Mouse (Mus musculus) urinary bladder, postnatal 10 days (tissue): ENCODE results near the gene C1qc.

Experiments used
- DNase-seq: peaks from one replicate; pipeline ENCODE4 v3.0.0; 2022; ENCODE audit warnings: low spot score

The C1qc gene

DNA sequence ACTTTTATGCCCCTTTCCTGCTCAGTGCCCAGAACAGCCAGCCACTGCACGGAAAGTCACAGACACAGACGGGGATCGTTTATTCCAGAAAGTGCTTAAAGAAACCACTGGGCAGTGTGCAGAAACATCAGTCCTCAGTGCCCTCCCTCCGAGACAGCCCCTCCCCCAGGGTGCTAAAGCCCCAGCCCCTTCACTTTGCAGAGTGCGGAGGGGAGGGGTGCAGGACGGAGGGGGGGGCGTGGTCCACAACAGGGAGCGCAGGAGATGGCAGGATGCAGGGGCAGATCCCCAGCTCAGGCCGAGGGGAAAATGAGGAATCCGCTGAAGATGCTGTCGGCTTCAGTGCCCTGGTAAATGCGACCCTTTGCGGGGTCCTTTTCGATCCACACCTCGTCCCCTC, 3.0 kb upstream of the C1qc start:
- no peak for DNase-seq

GRCm38 (mm10) chr4:136894821-136895220, 2.0 kb upstream of the C1qc start:
- DNase-seq, result no peak

GRCm38 (mm10) chr4:136893691-136894543, 1.1 kb upstream of the C1qc start:
- no peak for DNase-seq

- no peak for DNase-seq
These were observed 494 bp downstream of the C1qc start for GRCm38 (mm10) chr4:136892371-136892770.

DNA sequence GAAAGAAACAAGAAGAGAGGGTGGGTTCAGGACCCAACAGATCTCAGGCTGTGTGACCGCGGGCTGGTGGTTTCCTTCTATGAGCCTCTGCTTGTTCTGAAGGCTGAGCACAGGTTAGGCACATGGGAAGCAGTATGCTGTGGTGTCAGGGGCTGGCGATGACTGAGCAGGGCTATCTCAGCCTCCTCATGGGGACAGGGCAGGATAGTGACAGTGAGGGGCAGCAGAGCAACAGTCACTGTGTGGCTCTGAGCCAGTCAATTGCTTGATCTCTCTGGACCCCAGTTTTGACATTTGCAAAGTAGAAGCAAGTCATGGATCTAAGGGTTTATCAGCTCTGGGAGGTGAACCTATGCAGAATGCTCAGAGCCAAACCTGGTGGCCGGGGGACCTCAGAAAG, 1.8 kb downstream of the C1qc start:
- no peak for DNase-seq

DNA sequence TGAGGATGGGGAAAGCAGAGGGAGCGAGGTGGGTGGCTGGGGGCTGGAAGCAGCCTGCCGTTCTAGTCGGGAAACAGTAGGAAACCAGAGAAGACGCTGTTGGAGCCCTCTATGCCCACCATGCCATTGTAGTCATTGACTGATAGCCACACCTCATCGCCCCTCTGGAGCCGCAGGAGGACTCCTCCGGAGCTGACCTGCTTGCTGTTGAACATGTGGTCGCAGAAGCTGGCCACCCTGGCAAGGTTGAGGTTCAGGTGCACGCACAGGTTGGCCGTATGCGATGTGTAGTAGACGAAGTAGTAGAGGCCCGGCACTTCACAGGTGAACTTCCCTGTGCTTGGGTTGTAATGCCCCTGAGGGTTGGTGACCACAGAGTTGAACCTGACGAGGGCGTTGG, 2.9 kb downstream of the C1qc start:
- no peak for DNase-seq

DNA sequence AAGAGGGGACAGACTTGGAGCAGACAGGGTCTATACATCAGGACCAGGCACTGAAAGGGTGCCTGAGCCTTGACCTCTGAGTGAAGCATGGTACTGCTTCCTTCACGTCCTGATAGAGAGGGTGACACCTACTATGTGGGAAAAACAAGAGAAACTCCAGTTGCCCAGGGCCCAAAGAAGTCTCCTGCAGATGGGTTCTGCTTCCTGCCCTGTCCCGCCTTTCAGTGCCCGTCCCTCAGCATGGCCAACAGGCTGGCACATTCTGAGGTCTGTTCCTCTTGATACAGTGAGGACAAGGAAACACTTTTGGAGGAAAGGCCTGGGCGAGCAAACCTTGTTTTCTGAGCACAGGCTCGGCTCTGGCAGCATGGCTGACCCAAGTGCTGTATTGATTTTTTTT, 5.2 kb downstream of the C1qc start:
- no peak for DNase-seq

GRCm38 (mm10) chr4:136886101-136886500, 6.8 kb downstream of the C1qc start, which contains the start of gene C1qb:
TSS of gene C1qb (minus strand) at chr4:136886187.
- no peak for DNase-seq

DNA sequence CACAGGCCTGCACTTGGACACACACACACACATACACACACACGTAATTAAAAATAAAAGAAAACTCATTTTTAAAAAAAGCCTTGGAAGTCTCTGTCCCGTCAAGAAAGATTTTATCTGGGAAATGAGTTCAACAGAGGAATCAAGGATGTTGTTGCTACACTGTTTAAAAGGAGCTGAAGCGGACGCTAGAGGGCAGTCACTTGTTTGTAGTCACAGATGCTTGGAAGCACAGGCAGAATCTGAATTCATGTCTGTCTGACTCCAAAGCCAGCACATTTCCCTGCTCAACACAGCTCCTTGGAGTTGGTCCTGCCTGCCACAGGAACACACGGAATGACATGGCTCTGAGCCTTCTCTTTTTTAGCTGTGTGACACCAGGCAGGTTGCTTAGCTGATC, 14.3 kb downstream of the C1qc start:
- DNase-seq, result no peak

DNA sequence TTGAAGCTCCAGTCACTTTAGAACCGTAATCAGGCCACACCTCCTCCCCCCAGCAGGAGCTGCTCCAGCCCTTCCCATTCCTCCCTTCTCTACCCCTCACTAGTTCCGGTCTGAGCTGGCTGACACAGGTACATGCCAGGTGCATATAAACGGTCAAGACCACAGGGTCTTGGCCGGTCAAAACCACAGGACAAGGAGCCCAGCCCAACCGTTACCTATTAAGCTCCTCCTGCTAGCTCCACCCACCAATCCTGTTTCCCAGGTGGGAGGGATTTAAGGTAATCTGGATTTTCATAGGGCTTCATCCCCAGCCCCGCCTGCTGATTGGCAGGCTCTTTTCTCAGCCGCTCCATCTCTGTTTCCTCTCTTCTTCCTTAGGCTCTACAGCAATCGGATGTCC, 14.7 kb downstream of the C1qc start:
- no peak for DNase-seq

- DNase-seq, result no peak
These were observed 15.9 kb downstream of the C1qc start for GRCm38 (mm10) chr4:136876971-136877370.

DNA sequence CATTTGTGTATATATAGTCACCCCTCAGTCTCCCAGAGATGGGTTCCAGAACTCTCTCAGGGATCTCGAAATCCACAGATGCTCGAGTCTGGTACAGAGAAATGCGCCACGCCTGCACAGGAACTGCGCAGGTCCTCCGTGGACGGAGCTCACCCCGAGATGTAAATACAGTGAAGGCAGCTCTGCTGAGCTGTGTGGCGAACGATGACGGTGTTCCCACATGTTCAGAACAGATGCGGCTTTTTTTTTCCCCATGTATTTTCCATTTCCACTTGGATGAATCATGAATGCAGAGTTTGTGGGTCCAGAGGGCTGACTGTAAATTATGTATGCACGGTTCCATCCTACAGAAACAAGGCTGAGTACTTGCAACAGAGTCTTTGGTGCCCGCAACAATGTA, 17.9 kb downstream of the C1qc start:
- DNase-seq, result no peak

DNA sequence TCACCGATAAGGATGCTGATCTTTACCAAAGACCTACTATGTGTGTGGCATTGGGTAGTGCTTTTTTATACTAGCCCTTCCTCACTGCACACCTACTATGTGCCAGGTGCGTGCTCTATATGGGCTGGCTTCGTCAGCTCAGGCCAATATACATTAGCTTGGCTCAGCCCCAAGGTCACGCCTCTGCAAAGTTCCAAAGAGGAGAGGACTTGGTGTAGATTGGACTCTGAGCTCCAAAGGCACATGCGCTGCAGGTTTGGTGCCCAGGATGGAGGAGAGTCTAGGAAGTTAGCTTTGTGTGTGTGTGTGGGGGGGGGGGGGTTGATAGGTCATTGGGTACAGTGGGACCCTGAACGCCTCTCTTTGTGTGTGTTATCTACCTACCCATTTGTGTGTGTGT, 24.5 kb downstream of the C1qc start:
- DNase-seq, result no peak

DNA sequence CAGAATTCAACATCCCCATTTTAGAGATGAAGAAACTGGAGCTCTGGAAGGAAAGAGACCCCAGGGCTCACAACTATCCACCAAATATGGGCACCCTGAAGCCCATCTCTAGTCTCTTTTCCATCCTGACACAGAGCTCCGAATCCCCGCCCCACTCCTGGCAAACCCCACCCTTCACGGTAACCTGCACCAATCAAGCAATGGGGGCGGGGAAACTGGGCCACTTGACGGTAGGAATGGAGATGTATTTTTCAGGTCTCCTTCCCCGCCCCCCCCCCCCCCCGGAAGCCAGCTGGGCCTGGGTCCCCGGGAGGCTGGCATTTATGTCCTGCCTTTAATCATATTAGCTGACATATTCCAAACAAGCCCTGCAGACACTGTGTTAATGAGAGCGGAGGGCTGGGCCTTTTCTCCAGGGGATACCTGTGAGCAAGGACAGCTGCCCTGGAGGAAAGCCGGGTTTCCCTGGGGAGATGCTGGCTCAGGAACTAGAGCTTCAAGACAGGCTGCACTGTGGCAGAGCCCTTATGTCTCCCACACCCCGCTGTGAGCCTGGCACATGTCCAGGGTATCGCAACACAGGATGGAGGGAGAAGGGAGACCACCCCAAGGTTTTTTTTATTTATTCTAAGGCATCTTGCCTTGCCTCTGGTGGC, 25.0 kb downstream of the C1qc start:
- DNase-seq, result no peak

DNA sequence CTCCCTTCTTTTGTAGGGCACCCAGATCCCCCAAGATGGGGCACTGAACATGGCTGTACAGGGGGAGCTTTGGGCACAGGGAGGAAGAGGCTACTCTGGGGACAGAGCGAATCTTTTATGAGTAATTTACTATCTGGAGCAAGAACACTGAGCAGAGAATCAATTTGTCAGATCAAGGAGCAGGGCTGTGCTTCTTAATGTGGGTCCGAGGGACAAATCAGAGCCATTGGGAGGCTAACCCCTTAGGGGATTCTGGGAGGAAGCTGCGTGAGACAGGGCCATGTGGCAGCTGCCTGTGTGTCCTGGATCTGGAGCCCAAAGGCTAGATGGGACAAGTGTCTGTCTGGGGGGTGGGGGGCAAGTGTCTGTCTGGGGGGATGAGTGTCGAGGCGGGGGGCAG, 27.3 kb downstream of the C1qc start:
- no peak for DNase-seq

GRCm38 (mm10) chr4:136864751-136865470, 28.0 kb downstream of the C1qc start:
- DNase-seq, result no peak

GRCm38 (mm10) chr4:136863517-136863916, 29.3 kb downstream of the C1qc start:
- DNase-seq, result no peak

GRCm38 (mm10) chr4:136862411-136862810, 30.5 kb downstream of the C1qc start:
- DNase-seq, result no peak

- no peak for DNase-seq
These were observed 31.1 kb downstream of the C1qc start for GRCm38 (mm10) chr4:136861806-136862205.

- no peak for DNase-seq
These were observed 32.8 kb downstream of the C1qc start for GRCm38 (mm10) chr4:136860022-136860421.

DNA sequence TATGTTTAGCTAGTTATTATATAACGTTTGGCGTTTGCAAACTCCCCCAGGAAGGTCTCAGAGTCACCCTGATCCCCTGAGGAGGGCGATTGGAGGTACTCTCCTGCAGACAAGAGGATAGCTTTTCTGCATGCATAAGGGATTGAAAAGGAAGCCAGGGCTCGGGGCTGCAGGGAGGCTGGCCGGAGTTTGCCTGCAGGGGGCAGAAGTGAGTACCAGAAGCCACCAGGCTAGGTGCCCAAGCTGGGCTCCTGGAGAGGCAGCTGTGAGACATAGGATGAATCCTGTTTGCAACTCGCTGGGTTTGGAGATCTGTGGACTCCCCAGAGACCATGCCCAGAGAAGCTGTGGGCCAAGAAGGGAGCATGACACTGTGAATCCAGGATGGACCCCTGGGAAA, 37.8 kb downstream of the C1qc start:
- no peak for DNase-seq

- DNase-seq, result no peak
These were observed 39.9 kb downstream of the C1qc start for GRCm38 (mm10) chr4:136852989-136853388.

DNA sequence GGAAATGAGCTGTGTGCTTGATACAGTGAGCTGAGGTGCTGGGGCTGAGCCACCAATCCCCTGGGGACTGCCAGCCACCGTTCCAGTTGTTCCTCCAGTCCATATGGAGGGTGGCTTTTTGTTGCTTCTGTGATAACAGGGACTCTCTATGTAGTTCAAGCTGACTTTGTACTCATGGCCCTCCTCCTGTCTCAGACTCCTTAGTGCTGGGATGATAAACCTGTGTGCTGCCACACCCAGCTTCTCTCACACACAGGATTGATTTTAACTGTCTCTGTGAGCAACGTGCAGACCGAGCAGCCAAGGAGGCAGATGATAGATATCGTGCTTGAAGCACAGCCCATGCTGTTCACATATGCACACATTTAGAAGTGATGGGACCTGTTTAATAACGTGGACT, 40.7 kb downstream of the C1qc start:
- no peak for DNase-seq
